Mouse (Mus musculus) MEL (cell line): ENCODE data around the gene Ccdc85c. TPM values are rescaled to one million over a fixed set of nuclear protein-coding genes. Genes with fewer than 3 reads are reported as not detected.

Source experiments
- DNase-seq: peaks from one replicate; pipeline ENCODE4 v3.0.0; 2011; ENCODE audit warnings: low read depth, low spot score
- H3K27ac ChIP-seq: 2 replicates; pipeline ENCODE4 v1.5.1; 2012; ENCODE audit warnings: low read depth, mild to moderate bottlenecking, control low read depth, low read length, moderate library complexity; ENCODE audit not compliant: control insufficient read depth
- H3K27me3 ChIP-seq, 2 experiments: fragments of 150-350 bp in 1 of 2; sonication (generic) in 1 of 2; 2 replicates each; pipeline ENCODE4 v1.6.1; 2012; ENCODE audit warnings: low read length in 2 of 2, mild to moderate bottlenecking in 2 of 2, improper control_type of control experiment in 1 of 2, moderate library complexity in 1 of 2; ENCODE audit not compliant: insufficient read depth in 2 of 2, control insufficient read depth in 1 of 2
- H3K36me3 ChIP-seq, 2 experiments: 2 replicates each; pipeline ENCODE4 v1.6.1; 2012 to 2014; ENCODE audit warnings: low read length in 2 of 2, improper control_type of control experiment in 1 of 2, inconsistent platforms in 1 of 2, mild to moderate bottlenecking in 1 of 2; ENCODE audit not compliant: insufficient read depth in 2 of 2, control insufficient read depth in 1 of 2
- H3K4me1 ChIP-seq, 2 experiments: fragments of 150-350 bp in 1 of 2; sonication (generic) in 1 of 2; 2 replicates each; pipeline ENCODE4 v1.6.1; 2012; ENCODE audit warnings: low read length in 2 of 2, improper control_type of control experiment in 1 of 2, mild to moderate bottlenecking in 1 of 2; ENCODE audit not compliant: insufficient read depth in 2 of 2, control insufficient read depth in 1 of 2
- H3K4me3 ChIP-seq, 2 experiments: fragments of 150-350 bp in 1 of 2; sonication (generic) in 1 of 2; 2 replicates each; pipeline ENCODE4 v1.5.1; 2012; ENCODE audit warnings: low read depth in 2 of 2, low read length in 2 of 2, mild to moderate bottlenecking in 2 of 2, moderate library complexity in 2 of 2, control low read depth in 1 of 2, improper control_type of control experiment in 1 of 2; ENCODE audit not compliant: control insufficient read depth in 1 of 2, insufficient read depth in 1 of 2
- H3K79me2 ChIP-seq: 2 replicates; pipeline ENCODE4 v1.6.1; 2012; ENCODE audit warnings: mild to moderate bottlenecking, low read length, moderate library complexity; ENCODE audit not compliant: control insufficient read depth, poor library complexity, insufficient read depth
- H3K9ac ChIP-seq: 2 replicates; pipeline ENCODE4 v1.6.1; 2012; ENCODE audit warnings: low read depth, mild to moderate bottlenecking, control low read depth, low read length, moderate library complexity; ENCODE audit not compliant: control insufficient read depth, poor library complexity, severe bottlenecking
- H3K9me3 ChIP-seq: fragments of 150-350 bp; sonication (generic); replicated peaks from 2 replicates; pipeline ENCODE4 v1.6.1; 2012; ENCODE audit warnings: mild to moderate bottlenecking, low read length, improper control_type of control experiment, moderate library complexity; ENCODE audit not compliant: insufficient read depth
- CHD1 ChIP-seq: IDR thresholded peaks from 2 replicates; pipeline ENCODE4 v1.6.1; 2012; ENCODE audit warnings: low read depth, mild to moderate bottlenecking, inconsistent platforms, low read length, improper control_type of control experiment
- E2F4 ChIP-seq: IDR thresholded peaks from 2 replicates; pipeline ENCODE4 v1.6.1; 2011; ENCODE audit warnings: low read depth, low read length, improper control_type of control experiment, borderline replicate concordance
- ELF1 ChIP-seq: IDR thresholded peaks from 2 replicates; pipeline ENCODE4 v1.6.1; 2014; ENCODE audit warnings: low read depth, mild to moderate bottlenecking, inconsistent platforms, low read length, improper control_type of control experiment, moderate library complexity
- ETS1 ChIP-seq: IDR thresholded peaks from 2 replicates; pipeline ENCODE4 v1.6.1; 2012; ENCODE audit warnings: low read depth, mild to moderate bottlenecking, inconsistent platforms, low read length, improper control_type of control experiment, moderate library complexity
- GABPA ChIP-seq: IDR thresholded peaks from 2 replicates; pipeline ENCODE4 v1.6.1; 2012; ENCODE audit warnings: low read depth, mild to moderate bottlenecking, inconsistent platforms, low read length, improper control_type of control experiment, moderate library complexity
- HCFC1 ChIP-seq: IDR thresholded peaks from 2 replicates; pipeline ENCODE4 v1.6.1; 2012; ENCODE audit warnings: low read depth, mild to moderate bottlenecking, inconsistent platforms, low read length, improper control_type of control experiment, moderate library complexity
- KAT2A ChIP-seq: conservative IDR thresholded peaks from 2 replicates; pipeline ENCODE4 v1.6.1; 2012; ENCODE audit warnings: low read depth, low read length, improper control_type of control experiment, inconsistent platforms
- MAFK ChIP-seq: IDR thresholded peaks from 2 replicates; pipeline ENCODE4 v1.6.1; 2011; ENCODE audit warnings: low read depth, mild to moderate bottlenecking, low read length, improper control_type of control experiment, borderline replicate concordance
- MEF2A ChIP-seq: IDR thresholded peaks from 2 replicates; pipeline ENCODE4 v1.6.1; 2014; ENCODE audit warnings: low read depth, mild to moderate bottlenecking, inconsistent platforms, low read length, improper control_type of control experiment; ENCODE audit not compliant: poor library complexity, insufficient replicate concordance, severe bottlenecking; ENCODE audit errors: extremely low read depth
- MYB ChIP-seq: IDR thresholded peaks from 2 replicates; pipeline ENCODE4 v1.6.1; 2011; ENCODE audit warnings: mild to moderate bottlenecking, low read depth, low read length, improper control_type of control experiment
- POLR2AphosphoS2 ChIP-seq: IDR thresholded peaks from 2 replicates; pipeline ENCODE4 v1.6.1; 2011; ENCODE audit warnings: low read length, improper control_type of control experiment
- RAD21 ChIP-seq: IDR thresholded peaks from 2 replicates; pipeline ENCODE4 v1.6.1; 2011; ENCODE audit warnings: mild to moderate bottlenecking, low read depth, low read length, improper control_type of control experiment
- SMC3 ChIP-seq: IDR thresholded peaks from 2 replicates; pipeline ENCODE4 v1.6.1; 2011; ENCODE audit warnings: low read depth, low read length, improper control_type of control experiment
- TBP ChIP-seq: IDR thresholded peaks from 2 replicates; pipeline ENCODE4 v1.8.0; 2011; ENCODE audit warnings: low read depth, low read length, improper control_type of control experiment
- USF1 ChIP-seq: IDR thresholded peaks from 2 replicates; pipeline ENCODE4 v1.6.1; 2014; ENCODE audit warnings: low read depth, mild to moderate bottlenecking, inconsistent platforms, low read length, improper control_type of control experiment, moderate library complexity
- ZC3H11A ChIP-seq: IDR thresholded peaks from 2 replicates; pipeline ENCODE4 v1.6.1; 2012; ENCODE audit warnings: low read depth, mild to moderate bottlenecking, inconsistent platforms, low read length, improper control_type of control experiment
- ZNF384 ChIP-seq: IDR thresholded peaks from 2 replicates; pipeline ENCODE4 v1.6.1; 2012; ENCODE audit warnings: low read depth, mild to moderate bottlenecking, inconsistent platforms, low read length, improper control_type of control experiment
- polyA plus RNA-seq, 2 experiments: library from polyadenylated mRNA; stranded (reverse) in 1 of 2; unstranded in 1 of 2; fragments of >175 nt in 1 of 2; fragments of >200 nt in 1 of 2; gene quantifications; 2 replicates each; pipeline versions ENCODE4 v1.2.1 to v1.2.4; 2012; ENCODE audit warnings: low replicate concordance in 2 of 2, low read depth in 1 of 2; ENCODE audit not compliant: insufficient read length in 2 of 2, insufficient read depth in 1 of 2, missing spikeins in 1 of 2
- total RNA-seq: library from RNA; depleted of rRNA; stranded (reverse); fragments of 300-350 nt; gene quantifications from 2 replicates; pipeline ENCODE4 v1.2.3, GENCODE M21; 2012

The Ccdc85c gene
- total and polyA plus RNA-seq, 3 experiments: 19.8 to 24.8 TPM; not detected in 1

- no peaks in the 10 kb centered on the region for H3K27me3 ChIP-seq
- no peaks in the 10 kb centered on the region for H3K36me3 ChIP-seq
- no peak overlapping the region for H3K4me3 ChIP-seq
- H3K79me2 ChIP-seq: no peaks in the 10 kb centered on the region
- H3K27ac ChIP-seq: no peak overlapping the region
- TF ChIP-seq MAFK: no peak
- no peak for TF ChIP-seq MYB
- no peak for TF ChIP-seq USF1
- TF ChIP-seq HCFC1: no peak
- DNase-seq: no peak
- H3K9ac ChIP-seq: no peak overlapping the region
- H3K4me1 ChIP-seq: no peaks in the 10 kb centered on the region
- no peaks in the 10 kb centered on the region for H3K9me3 ChIP-seq
Observed at GRCm38 (mm10) chr12:108305172-108305571, 29.9 kb upstream of the Ccdc85c start.

GRCm38 (mm10) chr12:108303778-108304365 is 28.6 kb upstream of the Ccdc85c start:
- TF ChIP-seq ELF1: no peak
- TF ChIP-seq E2F4: no peak
- no peak for TF ChIP-seq SMC3
- TF ChIP-seq ZC3H11A: no peak
- no peak for TF ChIP-seq KAT2A
- TF ChIP-seq POLR2AphosphoS2: no peak
- TF ChIP-seq ZNF384: no peak
- TF ChIP-seq GABPA: no peak
- no peak for TF ChIP-seq CHD1
- no peak for TF ChIP-seq USF1
- TF ChIP-seq RAD21: no peak
- TF ChIP-seq ETS1: no peak
- TF ChIP-seq MYB: no peak
- TF ChIP-seq TBP: no peak
- no peak for TF ChIP-seq MEF2A
- no peak for DNase-seq
- Histone ChIP-seq H3K4me1 (no peaks in the 10 kb centered on the region), H3K36me3 (no peaks in the 10 kb centered on the region), H3K9me3 (no peaks in the 10 kb centered on the region), H3K27ac (no peak overlapping the region), H3K79me2 (no peaks in the 10 kb centered on the region), H3K4me3 (no peak overlapping the region), H3K27me3 (no peaks in the 10 kb centered on the region), H3K9ac (no peak overlapping the region)
